Mouse (Mus musculus): ENCODE results near the gene Ankrd11.
A peak's percentile ranks its signal among the peaks of the same experiment; 100 is the strongest.
"Not testable (repeated sequence)": the region's sequence is repeated elsewhere in the genome, so short reads cannot be mapped to it uniquely, and the experiment has no call there.

Gene Ankrd11

GRCm38 (mm10) chr8:123040110-123040650, 1.9 kb downstream of the Ankrd11 start:
- peak; percentile 83 for DNase-seq (ENCODE audit: low read depth, low spot score)

GRCm38 (mm10) chr8:123039376-123040109, 2.5 kb downstream of the Ankrd11 start:
- no peak for DNase-seq (ENCODE audit: low read depth, low spot score)

GRCm38 (mm10) chr8:123038351-123038750, 3.7 kb downstream of the Ankrd11 start:
- DNase-seq (ENCODE audit: low read depth, low spot score) = no peak

GRCm38 (mm10) chr8:123037487-123037886, 4.6 kb downstream of the Ankrd11 start:
- peak; percentile 79 for DNase-seq (ENCODE audit: low read depth, low spot score)

- DNase-seq (ENCODE audit: low read depth, low spot score) = peak; percentile 93
Measured at GRCm38 (mm10) chr8:123036956-123037355, 5.1 kb downstream of the Ankrd11 start.

- DNase-seq (ENCODE audit: low read depth, low spot score) = no peak
Measured at GRCm38 (mm10) chr8:123034171-123034570, 7.9 kb downstream of the Ankrd11 start.

- DNase-seq (ENCODE audit: low read depth, low spot score) = no peak
Measured at GRCm38 (mm10) chr8:123033431-123033830, 8.6 kb downstream of the Ankrd11 start.

- DNase-seq (ENCODE audit: low read depth, low spot score) = no peak
Measured at GRCm38 (mm10) chr8:123032730-123033129, 9.3 kb downstream of the Ankrd11 start.

- no peak for DNase-seq (ENCODE audit: low read depth, low spot score)
Measured at GRCm38 (mm10) chr8:123031321-123031978, 10.6 kb downstream of the Ankrd11 start.

- DNase-seq (ENCODE audit: low read depth, low spot score) = not testable (repeated sequence)
Measured at GRCm38 (mm10) chr8:123030091-123030490, 12.0 kb downstream of the Ankrd11 start.

- no peak for DNase-seq (ENCODE audit: low read depth, low spot score)
Measured at GRCm38 (mm10) chr8:123027786-123028185, 14.3 kb downstream of the Ankrd11 start.

- DNase-seq (ENCODE audit: low read depth, low spot score) = no peak
Measured at GRCm38 (mm10) chr8:123025951-123026351, 16.1 kb downstream of the Ankrd11 start.

- DNase-seq (ENCODE audit: low read depth, low spot score) = no peak
Measured at GRCm38 (mm10) chr8:123024226-123024625, 17.9 kb downstream of the Ankrd11 start.

GRCm38 (mm10) chr8:123022727-123023126, 19.4 kb downstream of the Ankrd11 start:
- DNase-seq (ENCODE audit: low read depth, low spot score) = no peak

GRCm38 (mm10) chr8:123021259-123021658, 20.8 kb downstream of the Ankrd11 start:
- DNase-seq (ENCODE audit: low read depth, low spot score) = peak; percentile 82

GRCm38 (mm10) chr8:123020859-123021258, 21.2 kb downstream of the Ankrd11 start:
- DNase-seq (ENCODE audit: low read depth, low spot score) = no peak

GRCm38 (mm10) chr8:123020084-123020483, 22.0 kb downstream of the Ankrd11 start:
- no peak for DNase-seq (ENCODE audit: low read depth, low spot score)

- no peak for DNase-seq (ENCODE audit: low read depth, low spot score)
Measured at GRCm38 (mm10) chr8:123018484-123019164, 23.5 kb downstream of the Ankrd11 start.

GRCm38 (mm10) chr8:123017143-123017542, 24.9 kb downstream of the Ankrd11 start:
- no peak for DNase-seq (ENCODE audit: low read depth, low spot score)

GRCm38 (mm10) chr8:123015074-123015473, 27.0 kb downstream of the Ankrd11 start:
- no peak for DNase-seq (ENCODE audit: low read depth, low spot score)

- no peak for DNase-seq (ENCODE audit: low read depth, low spot score)
Measured at GRCm38 (mm10) chr8:123014429-123014828, 27.6 kb downstream of the Ankrd11 start.

GRCm38 (mm10) chr8:123011321-123011720, 30.8 kb downstream of the Ankrd11 start:
- DNase-seq (ENCODE audit: low read depth, low spot score) = no peak

Data from ES-CJ7 (cell line).